Mouse (Mus musculus) liver, embryonic 12.5 days (tissue): ENCODE measurements at regions not wholly inside any gene's neighbourhood (a gene's known extent, or its start where the extent isn't known, plus 50 kb on each side); places are given as distances from the start of the nearest gene placed in this dataset.

Experiments
- ATAC-seq: fragments of 200-750 bp; cut with Nextera tagmentation; 2 replicates; pipeline ENCODE4 v1.8.0; 2017; ENCODE audit warnings: moderate number of reproducible peaks, mild to moderate bottlenecking, moderate library complexity
- H3K27ac ChIP-seq: fragments of 300-500 bp; sonication (generic); 2 replicates; pipeline ENCODE4 v1.5.1; 2016; ENCODE audit warnings: mild to moderate bottlenecking
- H3K27me3 ChIP-seq: fragments of 300-500 bp; sonication (generic); replicated peaks from 2 replicates; pipeline ENCODE4 v1.6.1; 2016; ENCODE audit warnings: mild to moderate bottlenecking, moderate library complexity
- H3K36me3 ChIP-seq: fragments of 300-500 bp; sonication (generic); 2 replicates; pipeline ENCODE4 v1.6.1; 2016; ENCODE audit warnings: mild to moderate bottlenecking, moderate library complexity
- H3K4me1 ChIP-seq: fragments of 300-500 bp; sonication (generic); 2 replicates; pipeline ENCODE4 v1.6.1; 2016
- H3K4me2 ChIP-seq: fragments of 300-500 bp; sonication (generic); 2 replicates; pipeline ENCODE4 v1.6.1; 2016; ENCODE audit warnings: mild to moderate bottlenecking, moderate library complexity
- H3K4me3 ChIP-seq: fragments of 300-500 bp; sonication (generic); 2 replicates; pipeline ENCODE4 v1.5.1; 2016; ENCODE audit warnings: mild to moderate bottlenecking, moderate library complexity
- H3K9ac ChIP-seq: fragments of 300-500 bp; sonication (generic); 2 replicates; pipeline ENCODE4 v1.6.1; 2016; ENCODE audit warnings: mild to moderate bottlenecking, moderate library complexity
- H3K9me3 ChIP-seq: fragments of 300-500 bp; sonication (generic); replicated peaks from 2 replicates; pipeline ENCODE4 v1.6.1; 2016; ENCODE audit warnings: mild to moderate bottlenecking, moderate library complexity
- whole genome bisulfite sequencing: fragments of 180-500 bp; shearing (Covaris S2); methylation state at CpG from one replicate; pipeline ENCODE4 v1.1.7; 2016; ENCODE audit not compliant: insufficient replicate concordance; 5-methylcytosine and 5-hydroxymethylcytosine counted together

- Histone ChIP-seq H3K4me3 (no peak overlapping the region), H3K9ac (no peak overlapping the region), H3K9me3 (no peaks in the 10 kb centered on the region), H3K27me3 (no peaks in the 10 kb centered on the region), H3K4me1 (no peaks in the 10 kb centered on the region), H3K4me2 (no peak overlapping the region), H3K27ac (no peak overlapping the region), H3K36me3 (no peaks in the 10 kb centered on the region)
- ATAC-seq: no peak
- WGBS: 73% methylated on average over 4 of the region's 4 CpGs
Measured at GRCm38 (mm10) chr16:29706996-29707395, 127.9 kb downstream of the Opa1 start.

- no peak overlapping the region for H3K4me3 ChIP-seq
- H3K4me2 ChIP-seq: no peak overlapping the region
- no peak for ATAC-seq
- no peaks in the 10 kb centered on the region for H3K36me3 ChIP-seq
- H3K27ac ChIP-seq: no peak overlapping the region
- H3K9ac ChIP-seq: no peak overlapping the region
- no peaks in the 10 kb centered on the region for H3K9me3 ChIP-seq
- 78% methylated on average over 11 of the region's 11 CpGs for WGBS
- H3K4me1 ChIP-seq: no peaks in the 10 kb centered on the region
- H3K27me3 ChIP-seq: no peaks in the 10 kb centered on the region
Measured at GRCm38 (mm10) chr16:29707656-29708055, 128.5 kb downstream of the Opa1 start.

DNA sequence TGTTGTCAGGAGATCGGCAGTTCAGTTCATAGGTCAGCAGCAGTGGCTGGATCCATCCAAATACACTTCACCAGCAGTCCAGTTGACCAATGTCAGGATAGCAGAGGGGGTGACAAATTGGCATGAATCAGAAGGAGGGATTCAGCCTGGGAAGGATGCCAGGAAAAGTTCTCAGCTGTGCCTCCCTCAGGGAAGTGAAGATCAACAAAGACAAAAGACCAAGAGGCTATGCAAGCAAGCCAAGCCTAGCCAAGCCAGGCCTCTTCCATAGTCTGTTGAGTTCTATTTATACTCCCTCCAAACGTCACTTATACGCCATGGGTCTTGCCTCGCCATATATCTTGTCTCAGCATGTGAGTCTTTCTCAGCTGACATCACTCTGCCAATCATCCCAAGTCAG, 129.9 kb downstream of the Opa1 start:
- 64% methylated on average over 4 of the region's 4 CpGs for WGBS
- Histone ChIP-seq H3K4me2 (no peak overlapping the region), H3K4me3 (no peak overlapping the region), H3K4me1 (no peaks in the 10 kb centered on the region), H3K9ac (no peak overlapping the region), H3K9me3 (no peaks in the 10 kb centered on the region), H3K36me3 (no peaks in the 10 kb centered on the region), H3K27me3 (no peaks in the 10 kb centered on the region), H3K27ac (no peak overlapping the region)
- ATAC-seq: no peak

GRCm38 (mm10) chr16:29711386-29711785, 132.3 kb downstream of the Opa1 start:
- Histone ChIP-seq H3K9ac (no peak overlapping the region), H3K9me3 (no peaks in the 10 kb centered on the region), H3K27ac (no peak overlapping the region), H3K4me3 (no peak overlapping the region), H3K36me3 (no peaks in the 10 kb centered on the region), H3K4me1 (no peaks in the 10 kb centered on the region), H3K4me2 (no peak overlapping the region), H3K27me3 (no peaks in the 10 kb centered on the region; the same call in 1 of the 2 replicates)
- no peak for ATAC-seq

DNA sequence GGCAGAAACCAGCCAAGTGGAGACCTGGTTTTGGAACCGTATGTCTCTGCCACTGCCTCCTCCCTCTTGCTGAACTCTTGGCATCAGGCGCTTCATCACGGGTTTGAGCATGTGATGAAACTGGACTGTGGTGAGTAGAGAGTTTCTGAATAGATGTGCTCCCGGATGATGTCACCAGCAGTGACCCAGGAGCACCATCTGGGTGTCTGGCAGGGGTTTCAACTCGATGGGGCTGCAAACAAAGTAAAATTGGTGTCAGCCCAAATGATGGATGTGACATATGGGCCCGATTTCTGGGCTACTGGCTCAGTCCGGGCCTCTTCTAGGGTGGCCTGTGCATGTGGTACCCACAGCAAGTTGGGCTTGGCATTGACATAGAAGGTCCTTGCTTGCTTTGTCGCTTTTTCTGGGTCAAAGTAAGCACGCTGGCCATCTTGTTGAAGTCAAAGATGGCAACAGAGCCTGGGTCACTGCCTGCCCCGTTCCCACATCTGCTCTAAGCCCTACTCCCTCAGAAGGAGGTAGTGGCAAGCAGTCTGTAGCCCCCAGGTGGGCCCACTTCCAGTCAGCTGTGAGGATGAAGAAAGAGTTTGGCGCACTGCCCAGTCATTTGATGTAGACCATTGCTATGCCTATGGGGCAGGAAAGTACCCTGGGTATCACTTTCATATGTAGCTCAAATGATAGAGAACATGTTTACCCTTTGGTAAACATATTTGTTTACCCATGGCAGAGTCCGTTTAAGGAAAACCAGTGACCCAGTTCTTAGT, 133.0 kb downstream of the Opa1 start:
- ATAC-seq: no peak
- Histone ChIP-seq H3K9ac (no peak overlapping the region), H3K4me3 (no peak overlapping the region), H3K4me2 (no peak overlapping the region), H3K36me3 (no peaks in the 10 kb centered on the region), H3K9me3 (no peaks in the 10 kb centered on the region), H3K27ac (no peak overlapping the region), H3K27me3 (no peaks in the 10 kb centered on the region; the same call in 1 of the 2 replicates), H3K4me1 (no peaks in the 10 kb centered on the region)
- 68% methylated on average over 12 of the region's 12 CpGs for WGBS

GRCm38 (mm10) chr16:29714612-29715127, 135.5 kb downstream of the Opa1 start:
- H3K9me3 ChIP-seq: no peaks in the 10 kb centered on the region
- 59% methylated on average over 10 of the region's 10 CpGs for WGBS
- H3K4me2 ChIP-seq: no peak overlapping the region
- no peaks in the 10 kb centered on the region; the same call in 1 of the 2 replicates for H3K27me3 ChIP-seq
- H3K36me3 ChIP-seq: no peaks in the 10 kb centered on the region
- no peak overlapping the region for H3K27ac ChIP-seq
- no peak overlapping the region for H3K9ac ChIP-seq
- ATAC-seq: no peak
- H3K4me1 ChIP-seq: no peaks in the 10 kb centered on the region
- H3K4me3 ChIP-seq: no peak overlapping the region

DNA sequence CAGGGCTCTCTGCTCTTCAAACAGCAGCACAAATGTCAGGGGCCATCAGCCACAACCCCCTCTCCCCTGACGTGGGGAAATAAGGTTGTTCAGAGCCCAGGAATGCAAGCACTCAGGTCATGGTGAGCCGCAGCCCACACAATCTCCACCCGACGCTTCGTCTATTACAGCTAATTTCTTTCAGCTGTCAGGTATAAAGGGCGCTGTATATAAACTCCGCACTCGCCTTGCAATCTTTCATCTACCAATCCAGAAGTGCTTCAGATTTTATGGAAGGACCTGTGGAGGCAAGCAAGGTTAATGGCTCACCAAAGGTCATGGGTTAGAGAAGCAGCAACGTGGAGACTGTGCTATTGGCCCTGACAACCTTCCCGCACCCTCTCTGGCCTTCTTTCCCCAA, 139.8 kb downstream of the Opa1 start:
- no peaks in the 10 kb centered on the region for H3K4me1 ChIP-seq
- WGBS: 60% methylated on average over 10 of the region's 10 CpGs
- no peak overlapping the region for H3K4me3 ChIP-seq
- no peak for ATAC-seq
- H3K27ac ChIP-seq: no peak overlapping the region
- no peaks in the 10 kb centered on the region for H3K36me3 ChIP-seq
- H3K4me2 ChIP-seq: no peak overlapping the region
- H3K9ac ChIP-seq: no peak overlapping the region
- no peaks in the 10 kb centered on the region for H3K9me3 ChIP-seq
- peaks cover 15% of the 10 kb centered on the region for H3K27me3 ChIP-seq

GRCm38 (mm10) chr16:29719571-29720451, 140.7 kb downstream of the Opa1 start:
- Histone ChIP-seq H3K9ac (no peak overlapping the region), H3K4me3 (no peak overlapping the region), H3K36me3 (no peaks in the 10 kb centered on the region), H3K9me3 (no peaks in the 10 kb centered on the region), H3K4me1 (no peaks in the 10 kb centered on the region), H3K27me3 (peaks cover 16% of the 10 kb centered on the region), H3K4me2 (no peak overlapping the region), H3K27ac (no peak overlapping the region)
- ATAC-seq: no peak
- 75% methylated on average over 23 of the region's 23 CpGs for WGBS

DNA sequence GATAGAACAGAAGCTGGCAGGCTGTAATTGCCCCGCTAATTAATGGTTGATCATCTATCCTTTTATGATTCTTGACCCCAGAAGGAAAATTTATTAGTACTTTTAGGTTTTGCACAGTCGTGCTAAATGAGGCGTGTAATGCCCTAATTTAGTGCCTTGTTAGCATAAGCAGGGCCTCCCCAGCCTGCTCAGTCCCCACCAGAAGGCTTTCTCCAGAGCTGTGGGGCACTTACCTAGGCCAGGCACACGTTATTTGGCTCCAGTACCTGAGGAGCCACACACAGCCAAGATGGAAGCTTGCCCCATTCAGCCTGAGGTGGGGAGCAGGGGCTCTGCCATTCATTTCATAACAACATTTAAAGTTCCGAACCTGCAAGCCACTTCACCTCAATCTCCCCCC, 146.0 kb downstream of the Opa1 start:
- H3K27ac ChIP-seq: no peak overlapping the region
- H3K36me3 ChIP-seq: no peaks in the 10 kb centered on the region
- ATAC-seq: no peak
- H3K4me2 ChIP-seq: no peak overlapping the region
- WGBS: 52% methylated on average over 5 of the region's 5 CpGs
- H3K4me3 ChIP-seq: no peak overlapping the region
- H3K9ac ChIP-seq: no peak overlapping the region
- no peaks in the 10 kb centered on the region for H3K4me1 ChIP-seq
- H3K27me3 ChIP-seq: peaks cover 59% of the 10 kb centered on the region
- H3K9me3 ChIP-seq: no peaks in the 10 kb centered on the region

DNA sequence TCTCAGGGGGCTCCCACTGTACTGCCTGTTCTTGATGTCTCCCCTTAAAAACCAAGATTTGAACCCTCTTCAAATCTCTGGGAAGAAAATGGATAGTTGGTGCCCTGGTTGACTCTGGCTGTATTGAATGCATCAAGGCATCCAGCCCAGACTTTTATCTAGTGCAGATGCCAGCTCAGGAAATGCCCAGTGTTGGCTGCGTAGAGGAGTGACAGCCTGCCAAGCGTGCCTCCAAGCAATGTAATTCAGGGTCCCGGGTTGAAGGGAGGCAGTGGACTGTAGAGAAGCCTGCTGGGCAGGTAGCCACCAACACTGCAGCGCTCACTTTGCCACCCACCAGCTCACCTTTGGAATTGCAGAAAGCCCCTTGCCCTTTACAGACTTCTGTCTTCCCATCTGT, 146.4 kb downstream of the Opa1 start:
- Histone ChIP-seq H3K4me2 (no peak overlapping the region), H3K9me3 (no peaks in the 10 kb centered on the region), H3K4me1 (no peaks in the 10 kb centered on the region), H3K27me3 (peaks cover 63% of the 10 kb centered on the region), H3K4me3 (no peak overlapping the region), H3K36me3 (no peaks in the 10 kb centered on the region), H3K27ac (no peak overlapping the region), H3K9ac (no peak overlapping the region)
- WGBS: 61% methylated on average over 4 of the region's 4 CpGs
- no peak for ATAC-seq

DNA sequence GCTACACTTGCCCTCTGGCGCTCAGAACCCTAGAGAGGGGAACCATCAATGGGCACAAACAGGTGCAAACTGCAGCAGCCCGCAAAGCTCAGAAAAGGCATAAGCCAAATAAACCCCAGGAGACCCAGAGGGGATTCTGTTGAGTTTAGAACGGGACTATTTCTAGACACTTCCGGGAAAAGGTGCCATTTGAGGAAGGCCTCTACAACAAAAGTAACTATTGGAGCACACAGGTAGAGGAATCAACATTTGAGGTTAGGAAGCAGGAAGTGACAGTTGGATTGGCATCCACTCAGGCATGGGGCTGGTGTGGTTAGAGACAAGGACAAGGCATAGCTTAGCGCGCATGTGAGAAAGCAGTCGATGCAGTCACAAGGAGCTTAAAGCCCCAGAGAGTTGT, 148.3 kb downstream of the Opa1 start:
- ATAC-seq: no peak
- Histone ChIP-seq H3K27ac (no peak overlapping the region), H3K4me2 (no peak overlapping the region), H3K9me3 (no peaks in the 10 kb centered on the region), H3K4me3 (no peak overlapping the region), H3K27me3 (peaks cover 77% of the 10 kb centered on the region), H3K4me1 (no peaks in the 10 kb centered on the region), H3K9ac (no peak overlapping the region), H3K36me3 (no peaks in the 10 kb centered on the region)
- 71% methylated on average over 7 of the region's 7 CpGs for WGBS

DNA sequence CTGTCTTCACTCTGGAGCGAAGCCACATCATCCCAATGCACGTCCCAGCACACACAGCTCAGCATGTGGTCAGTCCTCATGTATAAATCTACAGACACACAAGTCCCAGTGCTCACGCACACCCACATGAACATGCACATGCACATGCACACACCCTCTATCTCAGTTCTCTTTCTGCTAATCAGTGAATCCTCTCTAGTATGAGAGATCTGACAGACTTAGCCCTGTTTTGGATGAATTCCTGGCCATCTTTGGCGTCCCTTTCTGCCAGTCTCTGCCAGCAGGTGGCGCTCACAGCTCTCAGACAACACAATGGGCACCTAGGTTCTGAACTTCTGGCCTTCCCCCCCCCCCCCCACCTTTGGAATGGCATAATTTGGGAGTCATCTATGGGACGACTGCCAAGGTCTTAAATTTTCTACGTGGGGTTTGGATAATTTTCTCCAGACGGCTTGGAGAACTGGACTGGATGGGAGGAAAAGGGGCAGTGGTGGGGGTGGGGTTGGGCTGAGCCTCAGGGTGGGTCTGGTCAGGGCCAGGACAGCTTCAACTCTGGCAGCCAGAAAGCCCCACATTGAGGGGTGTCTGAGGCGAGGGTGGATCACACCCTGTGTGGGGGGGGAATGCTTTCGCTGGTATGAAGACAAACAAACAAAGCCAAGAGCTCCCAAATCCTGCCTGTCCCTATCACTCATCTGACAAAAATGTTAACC, 149.8 kb downstream of the Opa1 start:
- H3K9ac ChIP-seq: no peak overlapping the region
- no peak overlapping the region for H3K27ac ChIP-seq
- 21% methylated on average over 10 of the region's 10 CpGs for WGBS
- no peak for ATAC-seq
- H3K36me3 ChIP-seq: no peaks in the 10 kb centered on the region
- peaks cover 78% of the 10 kb centered on the region for H3K27me3 ChIP-seq
- H3K4me3 ChIP-seq: no peak overlapping the region
- no peaks in the 10 kb centered on the region for H3K9me3 ChIP-seq
- no peak overlapping the region for H3K4me2 ChIP-seq
- no peaks in the 10 kb centered on the region for H3K4me1 ChIP-seq
